Mouse (Mus musculus) C2C12 (cell line): ENCODE measurements around the gene Gnl2.

Experiments
- CEBPB ChIP-seq: IDR thresholded peaks from one replicate; pipeline ENCODE4 v1.6.1; 2011; ENCODE audit warnings: low read depth, mild to moderate bottlenecking, control low read depth, moderate library complexity
- CTCF ChIP-seq: IDR thresholded peaks from one replicate; pipeline ENCODE4 v1.5.1; 2011; ENCODE audit not compliant: control insufficient read depth, insufficient read depth, insufficient read length
- MAX ChIP-seq: IDR thresholded peaks from one replicate; pipeline ENCODE4 v1.6.1; 2011; ENCODE audit warnings: mild to moderate bottlenecking, control low read depth
- USF1 ChIP-seq: IDR thresholded peaks from one replicate; pipeline ENCODE4 v1.6.1; 2011; ENCODE audit warnings: low read depth, mild to moderate bottlenecking, control low read depth, moderate library complexity

DNA sequence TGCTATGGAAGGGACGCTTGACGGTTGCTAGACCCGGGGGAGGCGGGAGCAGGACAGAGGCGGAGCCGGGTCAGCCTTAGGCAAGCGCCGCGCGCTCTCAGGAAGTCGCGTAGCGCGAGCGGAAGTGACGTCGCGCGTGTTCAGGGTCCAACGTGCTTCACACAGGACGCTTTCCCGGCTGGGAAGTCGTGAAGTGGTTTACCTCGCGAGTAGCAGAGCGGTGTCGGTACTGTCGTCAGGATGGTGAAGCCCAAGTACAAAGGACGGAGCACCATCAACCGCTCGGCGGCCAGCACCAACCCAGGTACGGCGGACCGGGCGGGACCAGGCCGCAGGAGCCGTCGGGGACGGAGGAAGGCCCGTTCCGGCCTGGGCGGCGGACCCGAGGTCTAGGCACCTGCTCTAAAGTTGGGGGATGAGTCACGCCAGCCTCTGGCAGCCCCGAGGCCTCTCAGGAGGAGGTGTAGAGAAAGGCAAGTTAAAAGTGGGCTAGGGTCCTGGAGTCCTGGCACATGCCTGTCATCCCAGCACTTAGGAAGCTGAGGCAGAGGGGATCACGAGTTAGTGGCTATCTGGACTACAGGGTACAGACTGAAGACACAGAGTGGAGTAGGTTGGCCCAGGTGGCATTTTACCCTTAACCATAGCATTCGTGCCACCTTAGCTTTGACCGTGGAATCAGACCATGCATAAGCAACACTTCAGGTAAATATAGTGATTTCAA lies 13.7 kb downstream of the Gnl2 start:
- TF ChIP-seq MAX (peak; percentile 86), CTCF (no peak), CEBPB (no peak), USF1 (no peak)
